Mouse (Mus musculus) ES-E14 (cell line): Measurements from ENCODE around the gene Astl. TPM values are rescaled to one million over a fixed set of nuclear protein-coding genes. Genes with fewer than 3 reads are reported as not detected.
"Not testable (repeated sequence)": the region's sequence is repeated elsewhere in the genome, so short reads cannot be mapped to it uniquely, and the experiment has no call there.

Experiments used
- DNase-seq: peaks from one replicate; pipeline ENCODE4 v3.0.0-alpha.2; 2013; ENCODE audit warnings: low read depth, low spot score
- H3K27ac ChIP-seq: 2 replicates; pipeline ENCODE4 v1.5.1; 2012; ENCODE audit warnings: low read depth, mild to moderate bottlenecking, low read length, moderate library complexity, mixed read lengths; ENCODE audit not compliant: poor library complexity, insufficient read depth, severe bottlenecking
- H3K36me3 ChIP-seq: 2 replicates; pipeline ENCODE4 v1.6.1; 2012; ENCODE audit warnings: mild to moderate bottlenecking, low read length, moderate library complexity, mixed read lengths; ENCODE audit not compliant: control insufficient read depth, poor library complexity, insufficient read depth, severe bottlenecking
- H3K4me1 ChIP-seq, 2 experiments: fragments of 150-350 bp in 1 of 2; sonication (generic) in 1 of 2; 2 replicates each; pipeline ENCODE4 v1.6.1; 2012; ENCODE audit warnings: low read length in 2 of 2, mild to moderate bottlenecking in 1 of 2, mixed read lengths in 1 of 2; ENCODE audit not compliant: control insufficient read depth in 2 of 2, insufficient read depth in 2 of 2, poor library complexity in 1 of 2
- H3K4me3 ChIP-seq, 2 experiments: fragments of 150-350 bp in 1 of 2; sonication (generic) in 1 of 2; 2 replicates each; pipeline ENCODE4 v1.5.1; 2012; ENCODE audit warnings: low read length in 2 of 2, low read depth in 1 of 2, mild to moderate bottlenecking in 1 of 2, mixed read lengths in 1 of 2; ENCODE audit not compliant: insufficient read depth in 1 of 2, poor library complexity in 1 of 2, severe bottlenecking in 1 of 2
- H3K9ac ChIP-seq: 2 replicates; pipeline ENCODE4 v1.6.1; 2012; ENCODE audit warnings: low read depth, mild to moderate bottlenecking, low read length, mixed read lengths; ENCODE audit not compliant: poor library complexity, insufficient read depth, severe bottlenecking
- H3K9me3 ChIP-seq: fragments of 150-350 bp; sonication (generic); 2 replicates; pipeline ENCODE4 v1.6.1; 2012; ENCODE audit warnings: low read depth, mild to moderate bottlenecking, low read length; ENCODE audit not compliant: control insufficient read depth, insufficient read depth
- CHD2 ChIP-seq: IDR thresholded peaks from 2 replicates; pipeline ENCODE4 v1.6.1; 2014; ENCODE audit warnings: mild to moderate bottlenecking, low read depth, low read length, inconsistent platforms
- HCFC1 ChIP-seq: IDR thresholded peaks from 2 replicates; pipeline ENCODE4 v1.6.1; 2012; ENCODE audit warnings: low read length, inconsistent platforms, borderline replicate concordance; ENCODE audit not compliant: insufficient read depth
- MAFK ChIP-seq: IDR thresholded peaks from 2 replicates; pipeline ENCODE4 v1.6.1; 2014; ENCODE audit warnings: mild to moderate bottlenecking, low read depth, low read length, inconsistent platforms; ENCODE audit not compliant: insufficient read depth
- ZC3H11A ChIP-seq: IDR thresholded peaks from 2 replicates; pipeline ENCODE4 v1.6.1; 2012; ENCODE audit warnings: low read depth, mild to moderate bottlenecking, inconsistent platforms, low read length, borderline replicate concordance
- ZNF384 ChIP-seq: IDR thresholded peaks from 2 replicates; pipeline ENCODE4 v1.6.1; 2012; ENCODE audit warnings: low read depth, low read length, inconsistent platforms
- in situ Hi-C, 2 experiments: fragments of 600-800 bp; cut with MboI; formaldehyde crosslinking; loops; one replicate each; pipeline ENCODE4 v1.15.1; 2025; ENCODE audit warnings: low sequenced_read_pairs in 2 of 2, inconsistent platforms in 1 of 2; ENCODE audit not compliant: unreplicated experiment in 2 of 2
- total RNA-seq: library from RNA; depleted of rRNA; stranded (reverse); fragments of 300-350 nt; gene quantifications from 2 replicates; pipeline ENCODE4 v1.2.3, GENCODE M21; 2012

Astl gene
- total RNA-seq, 1 experiment, result not detected

GRCm38 (mm10) chr2:127300701-127301100 is 37.7 kb upstream of the Astl start:
- H3K9me3 ChIP-seq, result no peaks in the 10 kb centered on the region
- H3K27ac ChIP-seq, result no peak overlapping the region
- DNase-seq, result no peak
- TF ChIP-seq ZC3H11A, result no peak
- TF ChIP-seq MAFK, result no peak
- no peak for TF ChIP-seq ZNF384
- TF ChIP-seq CHD2, result no peak
- H3K4me3 ChIP-seq, result no peak overlapping the region
- no peak overlapping the region for H3K9ac ChIP-seq
- peaks cover 0 to 6% of the 10 kb centered on the region in 2 experiments; a peak in 2 of 4 replicates for H3K4me1 ChIP-seq
- in situ Hi-C loops, result no loop called here
- peaks cover 14% of the 10 kb centered on the region for H3K36me3 ChIP-seq

- TF ChIP-seq ZC3H11A (no peak), HCFC1 (no peak), ZNF384 (no peak), CHD2 (no peak), MAFK (no peak)
- Histone ChIP-seq H3K4me3 (no peak overlapping the region), H3K9ac (no peak overlapping the region), H3K36me3 (peaks cover 13% of the 10 kb centered on the region), H3K4me1 (peaks cover 0 to 6% of the 10 kb centered on the region in 2 experiments; a peak in 2 of 4 replicates), H3K27ac (no peak overlapping the region), H3K9me3 (no peaks in the 10 kb centered on the region)
- in situ Hi-C loops, result no loop called here
- DNase-seq, result no peak
These were observed 36.6 kb upstream of the Astl start for GRCm38 (mm10) chr2:127301883-127302282.

- H3K9ac ChIP-seq, H3K4me1 ChIP-seq, DNase-seq, H3K4me3 ChIP-seq, in situ Hi-C loops, H3K9me3 ChIP-seq, H3K27ac ChIP-seq, H3K36me3 ChIP-seq: not testable (repeated sequence)
These were observed 34.2 kb upstream of the Astl start for GRCm38 (mm10) chr2:127304192-127304591.

GRCm38 (mm10) chr2:127304609-127305210 is 33.7 kb upstream of the Astl start:
- Histone ChIP-seq H3K9ac (no peak overlapping the region), H3K27ac (no peak overlapping the region), H3K9me3 (no peaks in the 10 kb centered on the region), H3K4me3 (no peak overlapping the region), H3K4me1 (peaks cover 0 to 6% of the 10 kb centered on the region in 2 experiments; a peak in 2 of 4 replicates), H3K36me3 (no peaks in the 10 kb centered on the region)
- TF ChIP-seq CHD2 (no peak), HCFC1 (no peak), MAFK (no peak), ZC3H11A (no peak), ZNF384 (no peak)
- in situ Hi-C loops, result no loop called here
- DNase-seq, result no peak

GRCm38 (mm10) chr2:127306123-127306522 is 32.3 kb upstream of the Astl start:
- in situ Hi-C loops, result no loop called here

More at GRCm38 (mm10) chr2:127306123-127306522, 32.3 kb upstream of the Astl start:
- no peak for DNase-seq
- Histone ChIP-seq H3K9ac (no peak overlapping the region), H3K4me1 (no peaks in the 10 kb centered on the region), H3K27ac (no peak overlapping the region), H3K36me3 (no peaks in the 10 kb centered on the region), H3K9me3 (no peaks in the 10 kb centered on the region), H3K4me3 (no peak overlapping the region)
- TF ChIP-seq MAFK, result no peak
- TF ChIP-seq CHD2, result no peak
- no peak for TF ChIP-seq ZC3H11A
- TF ChIP-seq ZNF384, result no peak
- TF ChIP-seq HCFC1, result no peak
